In the genomic region with DNA sequence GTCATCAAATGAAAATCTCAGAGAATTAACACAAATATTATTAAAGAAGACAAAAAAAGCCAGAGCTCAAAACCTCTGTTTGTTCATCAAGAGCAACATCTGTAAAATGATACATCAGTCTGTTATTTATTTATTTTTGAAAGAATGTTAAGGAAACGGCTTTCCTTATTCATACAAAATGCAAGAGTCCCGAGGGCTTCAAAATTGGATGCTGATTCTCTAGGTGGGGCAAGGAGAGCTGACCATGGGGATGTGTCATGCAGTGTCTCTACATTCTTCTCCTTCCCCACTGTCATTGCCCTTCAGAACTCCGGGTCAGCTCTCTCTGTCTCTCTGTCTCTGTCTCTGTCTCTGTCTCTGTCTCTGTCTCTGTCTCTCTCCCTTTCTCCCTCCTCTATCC, we compare ENCODE assay signal across 32 mouse cellular contexts.
"Had no signal": no experiment of that assay in that cellular context is flagged by ENCODE, and none has a peak within 500 bp of the region (broad histone marks: within the 10 kb centered on the region; RNA-seq: fewer than 3 reads in every experiment).

No protein-coding gene starts in this region.

- H3K4me3 ChIP-seq: limb, embryonic 10.5 days; limb, embryonic 12.5 days; limb, embryonic 13.5 days; limb, embryonic 15.5 days; liver, embryonic 12.5 days; liver, embryonic 13.5 days; liver, embryonic 15.5 days; lung, embryonic 15.5 days; megakaryocyte, embryonic 14.5 days; midbrain, embryonic 10.5 days; midbrain, embryonic 12.5 days; midbrain, embryonic 13.5 days; midbrain, embryonic 15.5 days; myocyte; neural tube, embryonic 12.5 days had no signal

- H3K27ac ChIP-seq: limb, embryonic 10.5 days; limb, embryonic 12.5 days; limb, embryonic 13.5 days; limb, embryonic 15.5 days; liver, embryonic 12.5 days; liver, embryonic 13.5 days; liver, embryonic 14.5 days; liver, embryonic 15.5 days; lung, embryonic 15.5 days; macrophage; midbrain, embryonic 10.5 days; midbrain, embryonic 12.5 days; midbrain, embryonic 13.5 days; midbrain, embryonic 15.5 days; neural tube, embryonic 12.5 days had no signal

- H3K27me3 ChIP-seq: limb, embryonic 12.5 days; limb, embryonic 13.5 days; limb, embryonic 15.5 days; liver, embryonic 12.5 days; liver, embryonic 13.5 days; liver, embryonic 15.5 days; lung, embryonic 15.5 days; megakaryocyte, embryonic 14.5 days; midbrain, embryonic 12.5 days; midbrain, embryonic 13.5 days; midbrain, embryonic 15.5 days; neural tube, embryonic 12.5 days had no signal

- H3K9ac ChIP-seq: limb, embryonic 12.5 days; limb, embryonic 13.5 days; limb, embryonic 15.5 days; liver, embryonic 12.5 days; liver, embryonic 13.5 days; liver, embryonic 14.5 days; liver, embryonic 15.5 days; liver, postnatal 0 days; lung, embryonic 14.5 days; lung, embryonic 15.5 days; midbrain, embryonic 12.5 days; midbrain, embryonic 13.5 days; midbrain, embryonic 15.5 days; neural tube, embryonic 12.5 days had no signal

- H3K36me3 ChIP-seq: limb, embryonic 10.5 days; limb, embryonic 12.5 days; limb, embryonic 13.5 days; limb, embryonic 15.5 days; liver, embryonic 12.5 days; liver, embryonic 13.5 days; liver, embryonic 15.5 days; lung, embryonic 15.5 days; midbrain, embryonic 10.5 days; midbrain, embryonic 12.5 days; midbrain, embryonic 13.5 days; midbrain, embryonic 15.5 days; neural tube, embryonic 12.5 days had no signal

- H3K4me1 ChIP-seq: limb, embryonic 12.5 days; limb, embryonic 13.5 days; limb, embryonic 15.5 days; liver, embryonic 12.5 days; liver, embryonic 13.5 days; liver, embryonic 15.5 days; lung, embryonic 15.5 days; megakaryocyte, embryonic 14.5 days; midbrain, embryonic 12.5 days; midbrain, embryonic 13.5 days; midbrain, embryonic 15.5 days; neural tube, embryonic 12.5 days had no signal

- ATAC-seq: liver, embryonic 12.5 days; liver, postnatal 0 days; lung, postnatal 0 days; midbrain, embryonic 13.5 days; midbrain, embryonic 15.5 days; midbrain, embryonic 16.5 days had no signal

- H3K9me3 ChIP-seq: limb, embryonic 10.5 days; limb, embryonic 12.5 days; limb, embryonic 13.5 days; limb, embryonic 15.5 days; liver, embryonic 12.5 days; liver, embryonic 13.5 days; liver, embryonic 15.5 days; lung, embryonic 15.5 days; midbrain, embryonic 10.5 days; midbrain, embryonic 12.5 days; midbrain, embryonic 13.5 days; midbrain, embryonic 15.5 days; neural tube, embryonic 12.5 days had no signal

- DNase-seq: left cerebral cortex, postnatal 4 days; liver; liver, embryonic 13.5 days; liver, postnatal 0 days; lung, adult 18-20 months; lung, adult 2 months; lung, embryonic 14.5 days; lung, postnatal 10 days; lung, postnatal 14 days; lung, postnatal 36 days; lung, postnatal 4 days; midbrain, embryonic 14.5 days had no signal

- H3K4me2 ChIP-seq: limb, embryonic 12.5 days; limb, embryonic 13.5 days; limb, embryonic 15.5 days; liver, embryonic 11.5 days; liver, embryonic 12.5 days; liver, embryonic 13.5 days; liver, embryonic 15.5 days; lung, embryonic 14.5 days; lung, embryonic 15.5 days; midbrain, embryonic 11.5 days; midbrain, embryonic 12.5 days; midbrain, embryonic 13.5 days; midbrain, embryonic 15.5 days; neural tube, embryonic 12.5 days had no signal
